Mouse (Mus musculus): Measurements from ENCODE around the gene Slamf9.

The Slamf9 gene

GRCm38 (mm10) chr1:172475054-172475741 is at the start of gene Slamf9:
Gene Slamf9, plus strand, starts transcription at chr1:172475358.
- no peak for DNase-seq (ENCODE audit: low spot score in 2 of 2)

GRCm38 (mm10) chr1:172426419-172426818 is 48.7 kb upstream of the Slamf9 start:
- no peak for DNase-seq (ENCODE audit: low spot score in 2 of 2)

DNA sequence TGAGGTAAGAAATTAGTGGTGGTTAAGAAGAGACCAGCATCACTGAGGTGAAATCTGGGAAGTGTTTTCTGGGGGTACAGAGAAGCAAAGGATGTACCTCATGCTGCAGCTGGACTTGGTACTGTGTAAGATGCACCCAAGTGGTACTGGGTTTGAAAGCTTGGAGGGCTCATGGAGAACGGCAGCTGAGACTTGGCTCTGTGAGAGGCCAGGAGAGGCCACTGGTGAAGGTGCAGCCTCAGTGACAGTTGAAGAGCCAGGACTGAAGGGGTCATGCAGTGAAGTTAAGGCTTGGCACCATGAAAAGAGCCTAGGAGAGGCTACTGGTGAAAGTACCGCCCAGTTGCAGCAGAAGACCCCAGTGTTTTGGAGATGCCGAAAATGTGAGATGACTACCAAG is 47.3 kb upstream of the Slamf9 start:
- no peak for DNase-seq (ENCODE audit: low spot score in 2 of 2)

DNA sequence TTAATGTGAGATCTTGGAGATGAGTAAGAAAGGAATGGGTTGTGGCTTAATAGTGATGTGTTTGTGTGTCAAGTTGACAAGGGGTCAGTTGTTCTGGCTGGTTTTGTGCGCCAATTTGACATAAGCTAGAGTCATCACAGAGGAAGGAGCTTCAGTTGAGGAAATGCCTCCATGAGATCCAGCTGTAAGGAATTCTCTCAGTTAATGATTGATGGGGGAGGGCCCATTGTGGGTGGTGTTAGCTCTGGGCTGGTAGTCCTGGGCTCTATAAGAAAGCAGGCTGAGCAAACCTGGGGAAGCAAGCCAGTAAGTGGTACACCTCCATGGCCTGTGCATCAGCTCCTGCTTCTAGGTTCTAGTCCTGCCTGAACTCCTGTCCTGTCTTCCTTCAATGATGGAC is 46.5 kb upstream of the Slamf9 start:
- DNase-seq (ENCODE audit: low spot score in 2 of 2): no peak

GRCm38 (mm10) chr1:172430731-172431220 is 44.4 kb upstream of the Slamf9 start:
- no peak for DNase-seq (ENCODE audit: low spot score in 2 of 2)

DNA sequence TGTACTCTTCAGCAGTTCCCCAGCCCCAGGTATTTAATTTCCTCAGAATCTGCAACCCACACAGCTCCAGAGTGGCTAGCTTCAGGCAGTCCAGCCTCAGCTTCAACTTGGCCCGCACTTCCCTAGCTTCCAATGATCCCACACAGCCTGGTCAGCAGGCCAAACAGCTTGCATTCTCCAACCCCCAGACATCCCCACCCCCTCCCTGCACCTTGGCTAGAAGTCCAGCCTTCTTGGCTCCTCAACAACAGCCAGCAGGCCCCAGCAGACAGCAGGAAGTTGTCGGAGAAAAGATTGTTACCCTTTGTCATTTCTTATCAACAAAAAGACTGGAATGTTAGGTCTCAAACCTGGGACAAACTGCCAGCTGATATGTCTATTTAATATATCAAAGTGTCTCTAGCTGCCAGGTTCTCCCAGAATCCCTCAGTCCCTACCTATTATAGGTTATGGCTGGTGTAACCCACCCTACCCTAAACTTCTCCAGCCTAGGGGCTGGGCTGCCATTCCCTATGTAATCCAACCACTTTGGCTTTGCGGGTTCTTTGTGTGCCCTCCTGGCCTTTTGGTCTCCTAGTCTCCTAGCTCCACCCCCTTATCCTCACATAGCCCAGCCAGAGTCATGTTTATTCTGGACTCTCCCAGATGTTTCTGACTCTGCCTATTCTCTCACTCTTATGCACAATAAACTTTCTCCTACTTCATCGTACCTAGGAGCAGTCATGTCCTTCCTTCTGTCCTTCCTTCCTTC is 43.1 kb upstream of the Slamf9 start:
- no peak for DNase-seq (ENCODE audit: low spot score in 2 of 2)

DNA sequence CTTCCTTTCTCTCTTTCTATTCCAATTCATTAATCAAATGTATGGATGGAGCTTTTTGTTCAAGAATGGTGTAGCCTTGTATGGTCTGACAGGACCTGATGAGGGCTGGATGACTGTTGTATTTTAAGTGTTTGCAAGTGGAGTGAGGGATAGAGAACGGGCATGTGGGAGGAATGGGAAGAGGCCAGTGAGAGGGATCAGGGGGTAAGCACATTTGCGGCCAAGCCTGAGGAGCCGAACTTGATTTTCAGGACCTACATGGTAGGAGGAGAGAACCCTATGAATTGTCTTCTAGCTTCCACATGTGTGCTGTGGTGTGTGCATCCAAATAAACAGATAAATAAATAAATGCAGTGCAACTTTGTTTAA is 42.6 kb upstream of the Slamf9 start:
- DNase-seq (ENCODE audit: low spot score in 2 of 2): no peak

DNA sequence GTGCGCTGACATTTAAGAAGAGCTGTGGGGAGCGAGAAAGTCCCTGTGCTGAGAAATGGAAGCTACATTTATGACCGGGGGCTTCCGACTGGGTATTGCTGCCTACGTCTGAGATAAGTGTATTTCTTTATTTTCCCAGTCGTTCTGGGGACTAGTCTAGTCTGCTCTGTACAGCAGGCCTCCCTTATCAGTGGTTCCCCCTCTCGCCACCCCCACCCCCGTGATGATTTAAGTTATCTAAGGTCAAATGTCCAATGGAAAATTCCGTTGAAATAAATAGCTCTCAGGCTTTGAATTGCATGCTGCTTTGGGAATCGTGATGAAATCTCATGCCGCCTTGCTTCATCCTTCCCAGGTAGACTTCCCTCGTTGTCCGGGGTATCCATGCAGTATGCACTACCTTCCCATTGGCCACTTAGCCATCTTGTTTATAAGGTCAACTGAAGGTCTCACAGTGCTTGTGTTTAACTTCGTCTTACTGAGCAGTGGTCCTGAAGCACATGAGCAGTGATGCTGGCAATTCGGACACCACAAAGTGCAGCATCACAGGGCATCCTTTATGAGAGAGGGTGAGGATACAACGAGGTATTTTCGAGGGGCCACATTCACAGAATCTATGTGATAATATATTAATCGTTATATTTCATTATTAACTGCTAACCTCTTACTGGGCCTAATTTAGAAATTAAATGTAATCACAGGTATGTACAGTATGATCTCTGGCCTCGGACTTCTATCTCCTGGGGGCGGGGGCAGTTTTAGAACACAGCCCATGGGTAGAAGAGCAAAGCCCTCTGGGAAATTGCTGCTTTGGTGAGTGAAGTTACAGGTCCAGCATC is 41.9 kb upstream of the Slamf9 start:
- no peak for DNase-seq (ENCODE audit: low spot score in 2 of 2)

DNA sequence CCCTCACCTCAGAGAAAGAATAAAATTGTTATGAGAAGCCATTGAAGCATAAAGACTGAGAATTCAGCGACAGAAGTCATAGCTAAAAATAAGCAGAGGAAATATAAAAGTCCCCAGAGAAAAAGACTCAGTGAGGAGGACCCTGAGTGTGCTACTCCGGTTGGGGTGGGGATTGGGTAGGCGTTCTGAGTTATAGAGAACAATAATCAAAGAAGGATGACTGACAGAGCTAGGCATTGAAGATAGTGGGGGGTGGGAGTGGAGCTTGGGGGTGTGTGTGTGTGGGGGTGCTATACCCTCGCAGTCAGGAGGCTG is 41.4 kb upstream of the Slamf9 start:
- DNase-seq (ENCODE audit: low spot score in 2 of 2): no peak

DNA sequence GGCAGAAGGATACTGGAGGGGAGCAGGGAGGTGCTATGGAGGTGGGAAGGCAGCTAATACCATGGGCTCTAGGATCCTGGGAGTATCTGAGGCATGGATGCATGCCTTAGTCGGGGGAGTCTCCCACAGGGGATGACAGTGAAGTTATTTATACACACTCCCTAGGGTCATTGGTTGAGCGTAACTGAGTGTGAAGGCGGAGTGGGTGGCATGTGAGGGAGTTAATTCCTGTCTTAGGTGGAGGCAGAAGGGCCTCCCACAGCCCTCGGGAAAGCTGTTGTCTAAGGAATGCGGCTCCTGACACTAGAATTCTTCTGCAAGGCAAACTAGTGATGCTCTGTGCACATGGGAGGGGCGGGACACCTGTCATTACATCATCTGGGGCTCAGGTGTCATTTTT is 38.4 kb upstream of the Slamf9 start:
- no peak for DNase-seq (ENCODE audit: low spot score in 2 of 2)

DNA sequence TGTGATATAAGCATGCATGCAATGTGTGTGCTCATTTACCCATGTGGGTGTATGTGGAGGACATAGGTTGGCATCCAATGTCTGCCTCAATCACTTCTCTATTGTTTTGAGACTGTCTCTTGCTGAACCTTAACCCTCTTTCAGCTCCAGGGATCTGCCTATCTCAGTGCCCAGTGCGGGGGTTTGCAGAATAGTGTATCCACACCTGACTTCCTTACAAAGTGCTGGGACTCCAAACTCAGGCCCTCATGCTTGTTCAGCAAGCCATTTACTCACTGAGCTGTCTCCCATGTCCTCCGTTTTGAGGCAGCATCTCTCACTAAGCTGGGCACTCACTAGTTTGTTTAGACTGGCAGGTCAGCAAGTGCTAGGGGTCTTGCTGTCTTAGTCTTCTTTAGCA is 36.5 kb upstream of the Slamf9 start:
- no peak for DNase-seq (ENCODE audit: low spot score in 2 of 2)

DNA sequence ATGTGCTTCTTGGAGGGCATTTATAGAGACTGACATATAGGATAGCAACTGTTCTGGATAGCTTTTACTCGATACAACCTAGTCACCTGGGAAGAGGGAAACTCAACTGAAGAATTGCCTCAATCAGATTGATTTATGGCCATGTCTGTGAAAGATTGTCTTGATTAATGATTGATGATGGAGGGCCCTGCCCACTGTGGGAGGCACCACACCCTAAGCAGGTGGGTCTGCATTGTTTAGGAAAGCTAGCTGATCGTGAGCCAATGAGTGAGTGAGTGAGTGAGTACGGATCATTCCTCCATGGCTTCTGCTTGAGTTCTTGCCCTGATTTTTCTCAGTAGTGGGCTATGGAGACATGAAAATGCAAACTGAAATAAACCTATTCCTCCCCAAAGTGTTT is 34.6 kb upstream of the Slamf9 start:
- no peak for DNase-seq (ENCODE audit: low spot score in 2 of 2)

DNA sequence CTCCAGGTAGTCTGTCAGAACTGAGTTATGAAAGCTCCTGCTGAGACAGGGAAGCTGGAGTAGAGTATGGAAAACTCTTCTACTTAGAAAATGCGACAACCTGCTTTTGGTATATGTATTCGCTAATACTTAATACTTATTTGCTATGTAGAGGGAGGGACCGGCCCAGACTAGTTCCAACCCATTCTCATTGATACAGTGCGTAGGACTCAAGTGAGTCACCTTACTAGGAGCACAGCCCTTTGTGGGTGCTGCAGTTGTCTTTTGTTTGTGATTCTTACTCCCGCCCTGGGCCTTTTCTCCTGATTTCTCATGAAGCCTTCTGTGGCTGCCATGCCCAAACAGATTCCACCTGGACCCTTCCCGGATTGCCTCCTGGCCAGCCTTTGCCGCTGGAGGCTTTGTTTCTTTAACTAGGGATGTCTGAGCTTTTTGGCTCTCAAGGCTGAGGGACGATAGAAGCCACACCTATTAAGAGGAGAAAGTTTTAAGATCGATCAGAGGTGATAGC is 33.2 kb upstream of the Slamf9 start:
- DNase-seq (ENCODE audit: low spot score in 2 of 2): no peak

- DNase-seq (ENCODE audit: low spot score in 2 of 2): no peak
Observed at GRCm38 (mm10) chr1:172450226-172450625, 24.9 kb upstream of the Slamf9 start.

DNA sequence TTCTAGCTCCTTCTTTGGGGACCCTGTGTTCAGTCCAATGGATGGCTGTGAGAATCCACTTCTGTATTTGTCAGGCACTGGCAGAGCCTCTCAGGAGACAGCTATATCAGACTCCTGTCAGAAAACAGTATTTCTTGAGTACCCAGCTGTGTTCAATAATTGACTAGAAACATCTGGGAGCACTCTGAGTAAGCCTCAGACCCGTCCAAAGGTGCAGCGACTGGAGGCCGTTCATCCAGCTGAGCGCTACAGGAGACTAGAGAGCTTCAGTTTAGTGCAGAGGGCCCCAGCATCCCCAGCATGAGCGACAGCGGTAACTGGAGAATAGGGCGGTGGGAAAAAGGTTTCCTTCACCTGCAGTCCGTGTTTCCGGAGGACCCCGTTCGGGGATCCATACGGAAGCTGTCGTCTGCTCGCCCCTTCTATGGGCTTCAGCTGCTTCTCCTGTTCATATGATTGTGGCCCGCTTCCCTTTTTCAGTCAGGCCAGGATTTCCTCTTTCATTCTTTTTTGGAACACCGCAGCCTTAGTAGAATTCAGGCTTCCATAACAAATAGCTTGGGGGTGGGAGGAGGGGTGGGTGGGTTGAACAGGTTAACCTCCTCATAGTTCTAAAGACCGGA is 24.2 kb upstream of the Slamf9 start:
- no peak for DNase-seq (ENCODE audit: low spot score in 2 of 2)

DNA sequence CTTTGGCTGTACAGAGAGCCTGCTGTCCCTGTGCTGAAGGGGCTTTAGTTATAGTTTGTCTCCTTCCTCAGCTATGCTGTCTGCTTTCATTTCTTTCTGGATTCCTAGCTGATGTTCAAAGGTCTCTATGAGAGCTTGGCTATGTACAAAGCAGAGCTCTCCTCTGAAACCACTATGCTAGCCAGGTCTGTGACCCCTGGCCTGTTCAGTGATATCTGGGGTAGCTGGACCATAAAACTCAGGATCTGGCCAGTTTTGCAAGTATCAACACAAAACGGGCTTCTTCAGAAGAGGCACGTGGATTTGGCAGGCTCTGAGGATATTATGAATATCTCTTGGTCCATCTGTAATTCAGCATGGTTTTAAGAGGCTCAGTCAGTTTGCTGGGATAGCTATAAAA is 22.2 kb upstream of the Slamf9 start:
- DNase-seq (ENCODE audit: low spot score in 2 of 2): no peak

DNA sequence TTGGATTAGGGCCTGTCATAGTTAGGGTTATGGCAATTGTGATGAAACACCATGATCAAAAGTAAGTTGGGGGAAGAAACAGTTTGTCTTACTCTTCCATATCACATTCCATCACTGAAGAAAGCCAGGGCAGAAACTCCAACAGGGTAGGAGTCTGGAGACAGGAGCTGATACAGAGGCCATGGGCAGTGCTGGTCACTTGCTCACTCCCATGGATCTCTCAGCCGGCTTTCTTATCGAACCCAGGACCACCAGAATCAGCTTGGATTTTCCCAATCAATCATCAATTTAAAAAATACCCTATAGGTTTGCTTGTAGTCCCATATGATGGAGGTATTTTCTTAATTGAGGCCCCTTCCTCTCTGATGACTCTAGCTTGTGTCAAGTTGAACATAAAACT is 21.3 kb upstream of the Slamf9 start:
- no peak for DNase-seq (ENCODE audit: low spot score in 2 of 2)

GRCm38 (mm10) chr1:172455416-172455815 is 19.7 kb upstream of the Slamf9 start:
- DNase-seq (ENCODE audit: low spot score in 2 of 2): no peak

DNA sequence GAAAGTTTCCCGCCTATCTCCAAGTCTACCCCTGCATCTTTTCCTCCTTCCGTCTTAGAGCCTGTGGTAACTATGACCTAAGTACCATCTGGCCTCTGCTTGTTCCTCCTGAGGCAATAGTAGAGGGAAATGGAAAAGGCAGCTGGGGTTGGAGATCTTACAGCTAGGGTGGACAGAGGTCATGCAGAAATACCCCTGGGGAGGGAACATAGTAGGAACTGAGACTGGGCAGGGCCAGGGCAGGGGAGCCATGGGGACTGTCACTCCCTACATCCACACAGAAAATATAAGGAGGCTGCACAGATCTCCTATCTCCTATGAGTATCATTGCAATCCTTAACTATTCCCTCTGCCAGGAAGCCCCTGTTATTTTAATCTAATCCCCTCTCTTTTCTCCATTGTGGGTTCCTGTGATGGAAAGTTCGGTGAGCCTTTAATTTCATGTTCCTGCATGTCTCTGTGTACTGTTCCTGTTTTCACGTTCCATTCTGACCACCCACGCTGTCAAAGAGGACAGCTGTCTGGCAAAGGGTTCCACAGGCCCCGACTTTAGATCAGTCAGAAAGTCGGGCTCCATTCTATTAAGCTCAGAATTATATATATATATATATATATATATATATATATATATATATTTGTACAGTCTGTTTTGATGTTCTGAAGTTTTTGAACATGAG is 19.0 kb upstream of the Slamf9 start:
- no peak for DNase-seq (ENCODE audit: low spot score in 2 of 2)

DNA sequence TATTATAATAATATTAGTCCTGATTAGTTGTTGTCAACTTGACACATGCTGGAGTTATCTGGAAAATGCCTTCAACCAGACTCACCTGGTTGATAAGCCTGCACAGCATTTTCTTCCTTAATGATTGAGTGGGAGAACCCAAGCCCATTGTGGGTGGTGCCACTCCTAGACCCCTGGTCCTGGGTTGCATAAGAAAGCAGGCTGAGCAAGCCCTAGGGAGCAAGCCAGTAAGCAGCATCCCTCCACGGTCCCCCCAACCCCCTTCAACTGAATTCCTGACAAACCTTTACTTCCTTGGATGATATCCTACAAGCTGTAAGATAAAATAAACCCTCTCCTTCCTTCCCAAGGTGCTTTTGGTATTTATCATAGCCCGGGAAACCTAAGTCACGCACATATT is 18.0 kb upstream of the Slamf9 start:
- no peak for DNase-seq (ENCODE audit: low spot score in 2 of 2)

DNA sequence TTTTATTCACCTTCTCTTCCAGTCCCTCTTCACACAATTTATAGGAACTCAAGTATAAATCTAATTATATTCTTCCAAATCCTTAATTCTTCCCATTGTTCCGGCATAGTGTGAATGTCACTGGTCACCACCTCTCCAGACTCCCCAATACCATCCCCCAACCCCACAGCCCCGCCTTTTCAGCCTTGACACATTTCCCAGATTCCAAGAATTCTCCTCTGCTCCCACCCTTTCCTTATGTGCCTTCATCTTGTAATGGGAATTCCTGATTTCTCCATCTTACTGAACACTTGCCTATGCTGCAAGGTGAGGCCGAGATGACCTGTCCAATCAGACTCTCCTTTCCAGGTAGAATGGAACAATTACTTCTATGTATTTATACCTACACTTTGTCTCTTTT is 17.1 kb upstream of the Slamf9 start:
- no peak for DNase-seq (ENCODE audit: low spot score in 2 of 2)

DNA sequence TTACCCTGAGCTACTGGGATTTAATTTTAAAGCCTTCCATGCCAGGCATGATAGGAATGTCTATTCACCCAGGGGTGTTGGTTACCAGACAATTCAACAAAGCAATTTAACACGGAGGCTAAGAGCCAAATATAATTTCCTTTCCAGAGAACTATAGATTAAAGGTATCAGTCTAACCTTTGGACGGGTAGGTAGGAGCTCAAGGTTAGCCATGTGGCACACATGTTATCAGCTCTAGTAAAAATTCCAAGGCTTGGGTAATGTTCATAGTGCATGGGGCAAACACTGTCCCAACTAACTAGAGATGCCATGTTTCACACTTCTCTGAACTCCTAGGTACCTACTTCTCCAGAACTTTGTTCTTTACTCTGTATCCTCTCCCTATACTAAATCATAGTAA is 13.6 kb upstream of the Slamf9 start:
- DNase-seq (ENCODE audit: low spot score in 2 of 2): no peak

Data from left cerebral cortex, adult 9 months (tissue).